33 mouse cellular contexts compared by ENCODE assay signal in the genomic region with DNA sequence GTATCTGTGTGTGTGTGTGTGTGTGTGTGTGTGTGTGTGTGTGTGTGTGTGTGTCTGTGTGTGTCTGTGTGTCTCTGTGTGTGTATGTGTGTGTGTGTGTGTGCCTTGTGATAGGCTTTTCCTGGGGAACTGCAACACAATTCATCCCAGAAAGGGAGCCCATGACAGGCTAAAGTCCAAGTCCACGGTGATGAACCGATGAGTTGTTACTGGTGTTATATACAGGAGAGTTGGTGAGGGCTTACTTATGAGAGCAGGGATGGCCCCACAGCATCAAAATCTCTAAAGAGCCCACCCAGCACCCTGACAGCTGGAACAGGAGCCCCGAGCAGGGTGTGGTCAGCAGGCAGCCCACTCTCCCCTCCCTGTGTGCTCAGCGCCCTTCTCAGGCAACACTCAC. TPM values are rescaled to one million over a fixed set of nuclear protein-coding genes. Genes with fewer than 3 reads are reported as not detected.
"Had no signal": no experiment of that assay in that cellular context is flagged by ENCODE, and none has a peak within 500 bp of the region (broad histone marks: within the 10 kb centered on the region; RNA-seq: fewer than 3 reads in every experiment).

No protein-coding gene starts in this region.

- DNase-seq: gastrocnemius, adult 2 months; gastrocnemius, postnatal 10 days; gastrocnemius, postnatal 25 days; heart, adult 18-20 months; heart, postnatal 10 days; heart, postnatal 4 days; kidney, adult 11 months; kidney, adult 8-10 months; kidney, postnatal 10 days; kidney, postnatal 25 days; kidney, postnatal 4 days; liver; liver, embryonic 13.5 days; liver, postnatal 0 days had no signal

- H3K4me1 ChIP-seq: heart, embryonic 10.5 days; hindbrain, embryonic 10.5 days; hindbrain, embryonic 12.5 days; limb, embryonic 12.5 days had no signal

- H3K27me3 ChIP-seq: hindbrain, embryonic 12.5 days; limb, embryonic 12.5 days; liver, embryonic 13.5 days; liver, embryonic 15.5 days had no signal

- H3K9me3 ChIP-seq: heart, embryonic 10.5 days; hindbrain, embryonic 10.5 days; hindbrain, embryonic 12.5 days; limb, embryonic 10.5 days; limb, embryonic 12.5 days; liver, embryonic 13.5 days; liver, embryonic 15.5 days had no signal

- H3K4me2 ChIP-seq: hindbrain, embryonic 12.5 days; hindbrain, embryonic 14.5 days; limb, embryonic 12.5 days; liver, embryonic 11.5 days; liver, embryonic 13.5 days; liver, embryonic 15.5 days had no signal

- ATAC-seq: hindbrain, embryonic 16.5 days; inflammation-experienced regulatory T-cells, adult 6 months; liver, postnatal 0 days had no signal

- H3K27ac ChIP-seq: gastrocnemius, adult 2 months; heart, embryonic 10.5 days; hindbrain, embryonic 10.5 days; hindbrain, embryonic 12.5 days; hindbrain, embryonic 14.5 days; layer of hippocampus, adult 2 months; left cerebral cortex, adult 2 months; limb, embryonic 10.5 days; limb, embryonic 12.5 days; liver, embryonic 15.5 days had no signal

- H3K4me3 ChIP-seq: gastrocnemius, adult 2 months; heart, embryonic 10.5 days; hindbrain, embryonic 10.5 days; hindbrain, embryonic 12.5 days; layer of hippocampus, adult 2 months; left cerebral cortex, adult 2 months; limb, embryonic 10.5 days; limb, embryonic 12.5 days; liver, embryonic 13.5 days; liver, embryonic 15.5 days had no signal

- H3K36me3 ChIP-seq: heart, embryonic 10.5 days; hindbrain, embryonic 10.5 days; hindbrain, embryonic 12.5 days; limb, embryonic 10.5 days; limb, embryonic 12.5 days had no signal

- H3K9ac ChIP-seq: hindbrain, embryonic 12.5 days; hindbrain, embryonic 14.5 days; limb, embryonic 12.5 days; liver, embryonic 13.5 days; liver, embryonic 15.5 days; liver, postnatal 0 days had no signal

RNA-seq across cellular contexts. Expression of gene Osm, which starts 5.0 kb away (rescaled TPM):
- total RNA-seq: gastrocnemius, adult 2 months; gastrocnemius, postnatal 10 days; gastrocnemius, postnatal 25 days; heart, postnatal 10 days; heart, postnatal 25 days; layer of hippocampus, postnatal 10 days; left cerebral cortex, adult 2 months; left cerebral cortex, postnatal 14 days; left cerebral cortex, postnatal 36 days had no signal
- polyA plus RNA-seq: heart, embryonic 14.5 days; hindbrain, embryonic 12.5 days; hindbrain, embryonic 14.5 days; hindbrain, embryonic 16.5 days; kidney, embryonic 14.5 days; kidney, embryonic 16.5 days; limb, embryonic 10.5 days; limb, embryonic 12.5 days had no signal

RNA-seq across cellular contexts. Expression of gene Lif, which starts 16.2 kb away (rescaled TPM):
- polyA plus RNA-seq: hindbrain, embryonic 12.5 days; hindbrain, embryonic 14.5 days; kidney, embryonic 14.5 days; liver, embryonic 11.5 days; liver, embryonic 13.5 days; liver, embryonic 15.5 days; liver, postnatal 0 days had no signal
